Mouse (Mus musculus): ENCODE measurements around the gene Lrguk.

Gene Lrguk

DNA sequence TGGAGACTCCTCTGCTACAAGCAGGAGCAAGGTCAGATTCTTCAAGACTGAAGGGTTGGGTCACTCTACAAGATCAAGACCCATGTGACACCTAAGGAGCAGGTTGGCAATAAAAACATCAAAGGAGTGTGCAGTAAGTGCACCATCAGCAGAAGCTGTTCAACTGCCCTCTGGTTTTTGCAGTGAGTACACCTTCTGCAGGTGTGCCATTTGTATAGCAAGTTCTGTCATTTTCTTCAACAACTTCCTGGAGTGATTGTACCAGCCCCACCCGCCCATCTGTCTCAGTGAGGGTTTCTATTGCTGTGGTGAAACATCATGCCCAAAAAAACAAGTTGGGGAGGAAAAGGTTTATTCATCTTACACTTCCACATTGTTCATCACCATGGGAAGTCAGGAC lies 120.6 kb downstream of the Lrguk start:
- TF ChIP-seq GATA4 (IDR thresholded peaks at IDR 0.05; ENCODE audit: insufficient replicate concordance, low read length) = no peak

DNA sequence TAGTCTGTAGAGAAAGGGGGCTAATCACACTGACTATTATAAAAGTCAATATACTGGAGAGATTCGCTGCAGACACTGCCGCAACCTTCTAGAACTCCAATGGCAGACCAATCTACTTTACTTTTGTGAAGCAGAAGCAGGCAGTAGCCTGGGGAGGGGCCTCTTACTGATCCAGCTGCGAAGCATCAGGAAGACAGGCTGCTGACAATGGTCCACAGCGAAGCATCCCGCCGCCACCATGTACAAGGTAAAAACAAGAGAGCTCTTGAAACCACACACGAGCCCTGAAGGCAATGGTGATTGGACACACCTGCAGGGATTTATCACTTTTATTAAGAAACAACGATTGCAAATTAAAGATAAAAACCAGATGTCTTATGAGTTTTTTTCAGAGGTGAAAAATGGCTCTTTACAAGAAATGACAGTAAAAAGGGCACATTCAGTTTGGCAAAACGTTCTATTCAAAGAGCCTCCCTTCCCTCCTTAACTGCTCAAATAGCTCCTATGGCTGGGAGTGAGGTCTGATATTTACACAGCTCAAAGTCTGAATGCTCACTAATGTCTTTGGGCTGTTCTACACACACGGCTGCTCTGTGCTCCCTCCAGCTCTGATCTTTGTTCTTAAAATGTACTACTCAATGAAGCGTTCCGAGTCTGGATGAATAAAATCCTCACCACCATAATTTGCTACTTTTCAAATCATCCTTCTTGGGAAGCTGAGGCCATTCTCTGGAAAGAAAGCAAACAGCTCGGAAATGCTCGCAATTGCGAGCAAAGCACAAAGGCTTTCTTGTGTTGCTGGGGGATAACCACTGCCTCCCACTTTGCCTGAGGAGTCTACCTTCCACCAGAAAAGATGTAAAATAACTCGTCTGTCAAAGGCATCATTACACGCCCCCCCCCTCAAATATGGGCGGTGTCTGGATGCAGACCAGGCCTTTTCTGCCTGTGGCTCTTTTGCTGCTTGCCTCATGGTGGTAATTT lies 124.1 kb downstream of the Lrguk start:
- no peak for TF ChIP-seq GATA4 (IDR thresholded peaks at IDR 0.05; ENCODE audit: insufficient replicate concordance, low read length)

DNA sequence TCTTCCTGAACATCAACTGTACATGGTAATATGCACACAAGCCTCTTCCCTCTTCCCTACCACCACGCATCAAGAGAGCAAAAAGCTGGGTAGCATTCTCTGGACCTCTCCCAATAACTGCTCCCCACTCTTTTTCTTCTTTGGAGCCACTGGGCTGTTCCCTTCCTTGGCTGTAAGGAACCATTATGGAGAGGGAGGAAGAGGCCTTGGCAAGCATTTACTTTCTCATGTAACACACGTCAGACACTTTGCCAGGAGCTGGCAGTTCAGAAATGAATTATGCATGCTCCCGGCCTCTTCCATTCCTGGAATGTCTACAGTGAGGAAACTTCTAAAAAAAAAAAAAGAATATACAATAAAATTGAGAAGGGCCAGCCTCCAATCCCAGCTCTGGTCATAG lies 125.0 kb downstream of the Lrguk start:
- TF ChIP-seq GATA4 (IDR thresholded peaks at IDR 0.05; ENCODE audit: insufficient replicate concordance, low read length) = no peak

DNA sequence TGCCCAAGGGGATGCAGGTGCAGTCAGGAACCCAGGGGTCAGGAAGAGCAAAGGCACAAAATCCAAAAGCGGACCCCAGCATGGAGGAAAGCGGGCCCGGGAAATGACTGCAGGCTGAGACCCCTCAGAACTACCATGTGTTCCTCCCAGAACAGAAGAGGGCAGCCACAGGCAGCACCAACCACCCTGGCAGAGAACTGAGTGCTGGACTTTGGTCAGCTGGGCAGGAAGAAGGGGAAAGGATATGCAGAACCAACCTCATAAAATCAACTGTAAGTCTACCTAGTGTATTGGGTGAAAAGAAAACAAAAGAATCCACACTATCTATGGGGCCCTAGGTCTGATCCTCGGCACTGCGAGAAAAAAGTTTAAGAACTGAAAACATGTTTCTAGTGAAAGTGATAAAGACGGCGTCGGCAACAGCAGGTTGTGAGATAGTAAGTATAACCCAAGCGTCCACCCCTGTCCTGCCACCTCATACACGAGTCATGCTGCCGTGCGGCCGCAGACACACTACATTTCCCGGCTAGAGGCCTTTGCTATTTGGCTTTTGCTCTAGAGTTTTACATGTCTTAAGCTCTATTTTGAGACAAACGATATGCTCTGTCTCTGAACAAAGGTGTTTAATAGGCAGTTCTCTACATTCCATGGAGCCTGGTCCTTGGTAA lies 126.0 kb downstream of the Lrguk start:
- TF ChIP-seq GATA4 (IDR thresholded peaks at IDR 0.05; ENCODE audit: insufficient replicate concordance, low read length) = no peak

DNA sequence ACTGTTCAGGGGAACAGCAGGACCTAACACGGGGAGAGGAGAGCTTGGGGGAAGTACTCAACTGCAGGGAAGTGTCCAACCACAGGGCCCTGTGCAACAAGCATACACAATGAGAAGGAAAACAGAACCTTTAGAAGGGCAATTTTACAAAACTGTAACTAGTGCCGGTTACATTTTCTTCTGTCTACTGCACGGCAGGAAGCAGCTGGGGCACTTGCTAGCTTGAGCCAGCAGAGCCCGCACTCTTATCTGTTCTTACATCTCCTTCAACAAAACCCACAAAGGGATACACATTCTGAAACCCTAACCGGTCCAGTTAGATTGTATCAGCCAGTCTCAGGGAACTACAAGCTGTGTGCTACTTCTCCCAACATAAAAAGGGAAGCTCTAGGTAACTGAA lies 126.8 kb downstream of the Lrguk start:
- TF ChIP-seq GATA4 (IDR thresholded peaks at IDR 0.05; ENCODE audit: insufficient replicate concordance, low read length) = no peak

DNA sequence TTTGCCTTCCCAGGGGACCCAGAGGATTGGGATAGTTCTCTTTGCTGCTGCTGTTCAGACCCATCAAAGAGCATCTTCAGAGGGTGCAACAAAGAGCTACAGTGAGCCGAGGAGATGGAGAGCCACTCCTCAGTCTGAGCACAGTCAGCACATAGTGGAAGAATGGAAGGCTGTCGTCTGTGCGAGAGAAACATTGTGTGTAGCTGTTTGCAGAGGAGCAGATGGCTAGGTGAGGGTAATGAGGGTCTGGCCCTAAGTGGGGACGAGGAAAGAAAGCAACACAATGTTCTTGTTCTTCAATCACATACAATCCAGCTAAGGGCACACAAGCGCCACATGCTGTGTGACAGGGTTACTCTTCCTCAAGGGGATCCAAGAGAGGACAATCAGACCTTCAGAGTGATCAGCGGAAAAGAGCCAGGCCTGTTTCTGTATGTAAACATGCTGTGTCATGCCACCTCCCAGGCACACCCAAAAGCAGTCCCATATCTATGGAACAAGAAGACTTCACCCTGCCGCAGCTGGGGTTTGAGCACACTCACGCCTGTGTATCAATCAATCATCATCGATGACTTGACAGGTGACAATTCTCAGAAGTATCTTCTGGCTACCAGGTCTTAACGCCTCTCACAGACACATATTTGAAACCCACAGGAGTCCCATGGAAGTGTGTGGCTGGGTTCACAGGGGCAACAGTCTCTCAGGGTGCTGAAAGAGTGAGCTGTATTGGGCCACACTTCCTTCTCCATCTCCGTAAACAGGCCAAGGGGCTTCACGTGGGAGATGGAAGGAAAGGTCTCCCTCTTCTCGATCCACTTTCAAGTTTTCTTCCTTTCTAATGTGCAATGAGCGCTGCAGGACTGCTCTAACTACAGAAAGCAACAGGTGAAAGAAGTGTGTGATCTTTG lies 127.8 kb downstream of the Lrguk start:
- no peak for TF ChIP-seq GATA4 (IDR thresholded peaks at IDR 0.05; ENCODE audit: insufficient replicate concordance, low read length)

DNA sequence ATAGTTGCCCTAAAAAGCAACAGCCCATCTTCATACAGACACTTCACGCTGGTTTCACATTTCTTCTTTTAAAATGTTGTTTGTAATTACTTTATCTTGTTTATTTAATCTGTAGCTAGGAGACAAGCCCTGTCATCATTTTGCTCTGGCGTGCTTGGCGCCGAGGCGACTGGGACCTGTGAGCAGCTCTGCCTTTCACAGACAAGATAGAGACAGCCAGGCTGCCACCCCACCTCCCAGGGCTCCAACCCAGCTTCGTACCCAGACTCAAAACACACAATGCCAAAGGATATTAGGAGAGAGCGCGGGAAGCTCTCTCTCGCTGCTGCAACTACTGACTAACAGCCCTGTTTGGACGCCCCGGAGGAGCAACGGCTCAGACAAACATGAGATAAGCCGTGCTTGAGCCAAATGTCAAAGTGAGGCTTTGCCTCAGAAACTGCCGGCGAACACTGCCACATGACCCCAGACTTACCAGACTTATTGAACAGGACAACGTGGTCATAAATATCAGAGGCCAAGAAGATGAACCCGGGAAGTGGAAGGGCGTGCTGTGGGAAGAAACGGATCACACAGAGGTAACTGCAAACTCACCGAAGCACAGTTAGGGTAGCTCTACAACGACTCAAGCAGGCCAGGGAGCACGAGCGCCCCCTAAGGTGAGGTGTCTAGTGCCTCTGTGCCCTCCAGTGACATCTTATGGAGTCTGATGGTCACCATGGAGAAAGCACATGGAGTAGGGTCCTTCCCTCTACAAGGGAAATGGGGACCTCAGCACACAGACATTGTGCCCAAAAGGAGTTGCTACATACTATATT lies 131.0 kb downstream of the Lrguk start:
- no peak for TF ChIP-seq GATA4 (IDR thresholded peaks at IDR 0.05; ENCODE audit: insufficient replicate concordance, low read length)

DNA sequence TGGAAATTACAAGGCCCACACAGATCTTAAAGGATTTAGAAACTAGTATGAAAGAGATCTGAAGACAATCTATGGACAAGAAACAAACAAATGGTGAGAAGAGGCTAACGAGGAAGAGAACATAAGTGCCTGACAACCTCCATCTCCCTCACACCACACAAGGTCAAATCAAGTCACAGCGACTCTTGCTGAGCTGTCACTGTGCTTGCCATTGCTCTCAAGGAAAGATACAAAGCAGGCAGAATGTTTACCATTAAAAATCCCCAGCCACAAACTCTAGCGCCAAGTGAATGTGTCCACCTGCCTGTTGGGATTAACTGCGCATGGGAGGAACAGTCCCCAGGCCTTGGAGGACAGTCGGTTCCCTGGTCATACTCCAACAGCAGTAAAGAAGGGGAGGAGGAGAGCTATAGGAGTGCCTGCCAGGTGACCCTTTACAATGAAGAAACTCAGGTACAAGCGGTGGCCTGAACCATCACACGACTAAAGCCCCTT lies 131.6 kb downstream of the Lrguk start:
- no peak for TF ChIP-seq GATA4 (IDR thresholded peaks at IDR 0.05; ENCODE audit: insufficient replicate concordance, low read length)

DNA sequence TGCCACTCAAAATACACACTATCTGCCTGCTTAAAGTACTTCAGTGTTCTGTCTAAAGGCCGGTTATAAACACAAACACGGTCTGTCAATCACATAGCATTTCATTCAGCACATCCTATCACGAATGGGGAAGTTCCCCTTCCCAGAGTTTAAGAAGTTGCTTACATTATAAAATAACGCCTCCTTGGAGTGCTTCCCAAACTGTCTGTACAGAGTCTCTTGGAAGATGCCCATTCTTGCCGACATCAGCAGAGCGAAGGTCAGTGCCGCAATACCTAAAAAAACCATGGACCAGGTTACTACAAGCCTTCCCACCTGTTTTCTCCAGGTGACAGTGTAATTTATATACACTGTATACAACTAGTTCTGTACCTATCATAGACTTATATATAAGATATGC lies 132.3 kb downstream of the Lrguk start:
- TF ChIP-seq GATA4 (IDR thresholded peaks at IDR 0.05; ENCODE audit: insufficient replicate concordance, low read length) = no peak

DNA sequence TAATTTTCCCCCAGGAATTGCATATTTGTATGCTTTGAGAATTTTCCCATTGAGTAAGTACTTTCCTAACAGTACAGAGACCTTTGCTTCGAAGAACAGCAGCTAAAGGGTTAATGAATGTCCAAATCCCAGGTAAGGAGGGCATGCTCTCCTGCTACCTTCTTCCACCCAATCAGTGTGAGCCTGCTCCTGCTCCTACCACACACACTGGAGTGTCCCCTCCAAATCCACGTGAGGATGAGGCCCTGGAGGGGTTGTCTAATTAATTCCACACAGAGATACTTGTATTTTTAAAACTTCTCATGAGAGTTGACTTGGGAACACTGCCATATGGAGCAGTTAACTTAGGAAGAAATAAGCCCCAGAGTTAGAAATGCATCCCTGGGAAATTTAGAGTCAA lies 133.4 kb downstream of the Lrguk start:
- no peak for TF ChIP-seq GATA4 (IDR thresholded peaks at IDR 0.05; ENCODE audit: insufficient replicate concordance, low read length)

DNA sequence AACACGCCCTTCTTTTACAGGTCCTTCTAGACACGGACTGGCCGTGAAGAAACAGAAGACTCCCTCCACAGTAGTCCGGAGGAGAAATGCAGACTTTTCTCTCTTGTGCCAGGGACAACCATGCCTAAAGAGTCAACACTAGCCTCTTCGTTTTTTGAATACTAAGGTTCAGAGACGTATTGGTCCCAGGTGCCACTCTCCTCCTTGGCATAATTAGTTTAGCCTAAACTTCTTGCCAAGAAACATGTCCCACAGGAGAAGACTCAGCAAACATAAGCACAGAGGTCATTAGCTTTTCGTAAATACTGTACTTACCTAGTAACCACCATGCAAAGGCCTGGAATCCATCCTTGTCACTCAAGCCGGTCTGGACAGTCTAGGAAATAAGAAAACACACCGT lies 133.8 kb downstream of the Lrguk start:
- no peak for TF ChIP-seq GATA4 (IDR thresholded peaks at IDR 0.05; ENCODE audit: insufficient replicate concordance, low read length)

DNA sequence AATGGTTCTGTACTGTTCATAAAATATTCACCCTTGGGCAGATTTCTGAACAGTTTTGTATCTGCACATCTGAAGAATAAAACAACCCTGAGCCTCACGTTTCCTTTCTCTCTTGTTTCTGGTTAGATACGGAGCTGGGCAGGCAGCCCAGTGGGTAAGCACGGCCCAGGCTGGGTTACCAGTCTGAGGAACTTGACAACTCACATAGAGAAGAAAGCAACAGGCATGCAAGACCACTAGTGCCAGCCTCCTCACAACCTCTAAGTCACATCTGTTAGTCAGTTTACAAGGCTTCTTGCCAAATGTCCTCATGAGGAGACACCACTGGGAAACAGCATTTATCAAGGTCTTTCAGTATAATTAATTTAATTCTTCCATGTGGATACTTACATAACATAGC lies 139.6 kb downstream of the Lrguk start:
- TF ChIP-seq GATA4 (IDR thresholded peaks at IDR 0.05; ENCODE audit: insufficient replicate concordance, low read length) = no peak

DNA sequence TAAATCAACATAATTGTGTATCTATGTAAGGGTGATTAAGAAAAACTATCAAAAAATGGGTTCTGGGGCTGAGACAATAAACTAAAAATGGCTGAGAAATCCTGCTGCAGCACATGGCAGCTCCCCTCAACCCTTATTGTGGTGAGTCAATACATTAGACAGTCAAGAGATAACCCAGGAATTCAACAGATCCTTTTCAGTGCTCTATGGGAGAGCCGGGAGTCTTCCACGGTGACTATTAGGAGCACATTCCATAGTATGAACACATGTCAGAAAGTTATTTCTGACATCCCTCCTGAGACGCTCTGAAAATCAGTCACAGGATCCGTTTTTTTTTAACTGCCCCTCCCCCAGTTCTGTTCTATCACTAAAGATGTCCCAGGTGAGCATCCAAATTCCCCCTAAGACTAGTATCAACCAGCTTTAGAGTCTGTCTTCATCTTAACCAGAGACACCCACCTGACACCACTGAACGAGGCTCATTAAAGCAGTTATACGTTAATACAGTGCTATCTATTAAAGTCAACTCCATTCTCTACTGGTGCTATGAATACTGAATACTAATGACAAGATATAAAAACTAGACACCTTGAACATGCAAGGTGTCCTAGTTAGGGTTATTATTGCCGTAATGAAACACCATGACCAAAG lies 141.7 kb downstream of the Lrguk start:
- no peak for TF ChIP-seq GATA4 (IDR thresholded peaks at IDR 0.05; ENCODE audit: insufficient replicate concordance, low read length)
